Mouse (Mus musculus): Measurements from ENCODE around the gene Gapvd1. TPM values are rescaled to one million over a fixed set of nuclear protein-coding genes. Genes with fewer than 3 reads are reported as not detected.
A peak's percentile ranks its signal among the peaks of the same experiment; 100 is the strongest.
"Not testable (repeated sequence)": the region's sequence is repeated elsewhere in the genome, so short reads cannot be mapped to it uniquely, and the experiment has no call there.

Gene Gapvd1
- polyA plus RNA-seq, 1 experiment: 5.6 TPM

- Histone ChIP-seq H3K36me3 (replicated peaks; ENCODE audit: low read length) (peaks cover 64% of the 10 kb centered on the region), H3K4me1 (peaks cover 51% of the 10 kb centered on the region), H3K9me3 (no peaks in the 10 kb centered on the region), H3K27me3 (replicated peaks) (no peaks in the 10 kb centered on the region), H3K4me3 (replicated peaks) (peak overlapping the region; percentile 100)
- no peak for TF ChIP-seq FLI1 (IDR thresholded peaks at IDR 0.05; ENCODE audit: low read length)
- no peak for TF ChIP-seq GATA1 (IDR thresholded peaks at IDR 0.05; ENCODE audit: borderline replicate concordance, low read length)
Measured at GRCm38 (mm10) chr2:34772252-34773235, 17.5 kb upstream of the Gapvd1 start.

GRCm38 (mm10) chr2:34771368-34772226 lies 16.6 kb upstream of the Gapvd1 start, which contains the start of gene Hspa5:
Hspa5 (plus strand) TSS chr2:34771970.
- TF ChIP-seq GATA1 (IDR thresholded peaks at IDR 0.05; ENCODE audit: borderline replicate concordance, low read length) (no peak), FLI1 (IDR thresholded peaks at IDR 0.05; ENCODE audit: low read length) (no peak)
- Histone ChIP-seq H3K36me3 (replicated peaks; ENCODE audit: low read length) (peaks cover 57% of the 10 kb centered on the region), H3K4me3 (replicated peaks) (peak within 1 kb of the TSS; percentile 100), H3K27me3 (replicated peaks) (no peaks in the 10 kb centered on the region), H3K9me3 (no peaks in the 10 kb centered on the region), H3K4me1 (peaks cover 41% of the 10 kb centered on the region)

GRCm38 (mm10) chr2:34770951-34771350 lies 15.9 kb upstream of the Gapvd1 start:
- Histone ChIP-seq H3K4me1 (peaks cover 35% of the 10 kb centered on the region), H3K9me3 (no peaks in the 10 kb centered on the region), H3K36me3 (replicated peaks; ENCODE audit: low read length) (peaks cover 50% of the 10 kb centered on the region), H3K4me3 (replicated peaks) (peak overlapping the region; percentile 100), H3K27me3 (replicated peaks) (no peaks in the 10 kb centered on the region)
- TF ChIP-seq GATA1 (IDR thresholded peaks at IDR 0.05; ENCODE audit: borderline replicate concordance, low read length) (no peak), FLI1 (IDR thresholded peaks at IDR 0.05; ENCODE audit: low read length) (no peak)

GRCm38 (mm10) chr2:34770049-34770448 lies 15.0 kb upstream of the Gapvd1 start:
- H3K9me3 ChIP-seq: no peaks in the 10 kb centered on the region
- no peaks in the 10 kb centered on the region for H3K27me3 ChIP-seq (replicated peaks)
- peaks cover 28% of the 10 kb centered on the region for H3K4me1 ChIP-seq
- H3K4me3 ChIP-seq (replicated peaks): peak overlapping the region; percentile 100
- TF ChIP-seq GATA1 (IDR thresholded peaks at IDR 0.05; ENCODE audit: borderline replicate concordance, low read length) (no peak), FLI1 (IDR thresholded peaks at IDR 0.05; ENCODE audit: low read length) (no peak)
- peaks cover 41% of the 10 kb centered on the region for H3K36me3 ChIP-seq (replicated peaks; ENCODE audit: low read length)

- H3K4me1 ChIP-seq: peaks cover 9% of the 10 kb centered on the region
- no peaks in the 10 kb centered on the region for H3K9me3 ChIP-seq
- no peaks in the 10 kb centered on the region for H3K27me3 ChIP-seq (replicated peaks)
- no peak overlapping the region for H3K4me3 ChIP-seq (replicated peaks)
- TF ChIP-seq GATA1 (IDR thresholded peaks at IDR 0.05; ENCODE audit: borderline replicate concordance, low read length) (no peak), FLI1 (IDR thresholded peaks at IDR 0.05; ENCODE audit: low read length) (no peak)
- H3K36me3 ChIP-seq (replicated peaks; ENCODE audit: low read length): peaks cover 13% of the 10 kb centered on the region
Measured at GRCm38 (mm10) chr2:34764801-34765200, 9.8 kb upstream of the Gapvd1 start.

- Histone ChIP-seq H3K27me3 (replicated peaks) (no peaks in the 10 kb centered on the region), H3K4me1 (peaks cover 8% of the 10 kb centered on the region), H3K9me3 (no peaks in the 10 kb centered on the region), H3K36me3 (replicated peaks; ENCODE audit: low read length) (peaks cover 4% of the 10 kb centered on the region), H3K4me3 (replicated peaks) (no peak overlapping the region)
- no peak for TF ChIP-seq FLI1 (IDR thresholded peaks at IDR 0.05; ENCODE audit: low read length)
- TF ChIP-seq GATA1 (IDR thresholded peaks at IDR 0.05; ENCODE audit: borderline replicate concordance, low read length): no peak
Measured at GRCm38 (mm10) chr2:34762872-34763271, 7.8 kb upstream of the Gapvd1 start.

- TF ChIP-seq GATA1 (IDR thresholded peaks at IDR 0.05; ENCODE audit: borderline replicate concordance, low read length) (no peak), FLI1 (IDR thresholded peaks at IDR 0.05; ENCODE audit: low read length) (no peak)
- Histone ChIP-seq H3K4me3 (replicated peaks) (no peak overlapping the region), H3K27me3 (replicated peaks) (no peaks in the 10 kb centered on the region), H3K9me3 (no peaks in the 10 kb centered on the region), H3K36me3 (replicated peaks; ENCODE audit: low read length) (no peaks in the 10 kb centered on the region), H3K4me1 (peaks cover 8% of the 10 kb centered on the region)
Measured at GRCm38 (mm10) chr2:34762174-34762573, 7.1 kb upstream of the Gapvd1 start.

GRCm38 (mm10) chr2:34761272-34761671 lies 6.2 kb upstream of the Gapvd1 start:
- not testable (repeated sequence) for H3K9me3 ChIP-seq; H3K27me3 ChIP-seq (replicated peaks); H3K4me3 ChIP-seq (replicated peaks); H3K4me1 ChIP-seq; H3K36me3 ChIP-seq (replicated peaks; ENCODE audit: low read length)

GRCm38 (mm10) chr2:34757341-34757740 lies 2.3 kb upstream of the Gapvd1 start:
- Histone ChIP-seq H3K4me1 (peaks cover 17% of the 10 kb centered on the region), H3K4me3 (replicated peaks) (no peak overlapping the region), H3K9me3 (no peaks in the 10 kb centered on the region)

More at GRCm38 (mm10) chr2:34757341-34757740, 2.3 kb upstream of the Gapvd1 start:
- H3K36me3 ChIP-seq (replicated peaks; ENCODE audit: low read length): no peaks in the 10 kb centered on the region
- H3K27me3 ChIP-seq (replicated peaks): no peaks in the 10 kb centered on the region
- TF ChIP-seq FLI1 (IDR thresholded peaks at IDR 0.05; ENCODE audit: low read length) (no peak), GATA1 (IDR thresholded peaks at IDR 0.05; ENCODE audit: borderline replicate concordance, low read length) (no peak)
